Mouse (Mus musculus): Measurements from ENCODE around the gene Ctsd. TPM values are rescaled to one million over a fixed set of nuclear protein-coding genes. Genes with fewer than 3 reads are reported as not detected.

The Ctsd gene
- polyA plus RNA-seq, 1 experiment from 2014 or later, result 302 TPM

Other genes starting within 250 kb of the Ctsd start
- gene Gm45337, start 243.4 kb downstream of the Ctsd start, polyA plus RNA-seq (2015; fragmentation: Nextera tagmentation; extraction: Ambion mirVana), result not detected in 2 replicates
- gene Gm29735, start 230.9 kb downstream of the Ctsd start, polyA plus RNA-seq (2015; fragmentation: Nextera tagmentation; extraction: Ambion mirVana), result not detected in 2 replicates
- gene Gm4553, start 222.3 kb downstream of the Ctsd start, polyA plus RNA-seq (2015; fragmentation: Nextera tagmentation; extraction: Ambion mirVana), result not detected in 2 replicates
- gene Krtap5-2, start 212.0 kb downstream of the Ctsd start, polyA plus RNA-seq (2015; fragmentation: Nextera tagmentation; extraction: Ambion mirVana), result not detected in 2 replicates
- gene Gm10153, start 197.6 kb downstream of the Ctsd start, polyA plus RNA-seq (2015; fragmentation: Nextera tagmentation; extraction: Ambion mirVana), result not detected in 2 replicates
- gene Krtap5-3, start 186.7 kb downstream of the Ctsd start, polyA plus RNA-seq (2015; fragmentation: Nextera tagmentation; extraction: Ambion mirVana), result not detected in 2 replicates
- not detected in 2 replicates for gene Gm7579, start 176.2 kb downstream of the Ctsd start, polyA plus RNA-seq (2015; fragmentation: Nextera tagmentation; extraction: Ambion mirVana)
- not detected in 2 replicates for gene Krtap5-5, start 158.1 kb downstream of the Ctsd start, polyA plus RNA-seq (2015; fragmentation: Nextera tagmentation; extraction: Ambion mirVana)
- not detected in 2 replicates for gene Gm40460, start 147.0 kb downstream of the Ctsd start, polyA plus RNA-seq (2015; fragmentation: Nextera tagmentation; extraction: Ambion mirVana)
- not detected in 2 replicates for gene Gm2431, start 129.7 kb downstream of the Ctsd start, polyA plus RNA-seq (2015; fragmentation: Nextera tagmentation; extraction: Ambion mirVana)
- not detected in 2 replicates for gene Gm4559, start 113.7 kb downstream of the Ctsd start, polyA plus RNA-seq (2015; fragmentation: Nextera tagmentation; extraction: Ambion mirVana)
- not detected in 2 replicates for gene Krtap5-1, start 90.9 kb downstream of the Ctsd start, polyA plus RNA-seq (2015; fragmentation: Nextera tagmentation; extraction: Ambion mirVana)
- gene Krtap5-4, start 84.5 kb downstream of the Ctsd start, polyA plus RNA-seq (2015; fragmentation: Nextera tagmentation; extraction: Ambion mirVana), result not detected in 2 replicates
- gene Ifitm10, start 14.3 kb downstream of the Ctsd start, polyA plus RNA-seq (2015; fragmentation: Nextera tagmentation; extraction: Ambion mirVana), result 5.6 and 7.5 TPM in 2 replicates
- gene Gm49369, start 5.4 kb downstream of the Ctsd start, polyA plus RNA-seq (2015; fragmentation: Nextera tagmentation; extraction: Ambion mirVana), result 2.5 and 3.2 TPM in 2 replicates
- 0.48 and 1.2 TPM in 2 replicates for gene Syt8, start 46.8 kb upstream of the Ctsd start, polyA plus RNA-seq (2015; fragmentation: Nextera tagmentation; extraction: Ambion mirVana)
- 17.6 and 61.1 TPM in 2 replicates for gene Tnni2, start 53.8 kb upstream of the Ctsd start, polyA plus RNA-seq (2015; fragmentation: Nextera tagmentation; extraction: Ambion mirVana)
- 110 and 118 TPM in 2 replicates for gene Lsp1, start 72.8 kb upstream of the Ctsd start, polyA plus RNA-seq (2015; fragmentation: Nextera tagmentation; extraction: Ambion mirVana)
- gene Tnnt3, start 110.8 kb upstream of the Ctsd start, polyA plus RNA-seq (2015; fragmentation: Nextera tagmentation; extraction: Ambion mirVana), result 17.9 and 50.7 TPM in 2 replicates
- 17.2 and 22.4 TPM in 2 replicates for gene Mrpl23, start 144.6 kb upstream of the Ctsd start, polyA plus RNA-seq (2015; fragmentation: Nextera tagmentation; extraction: Ambion mirVana)